Mouse (Mus musculus): Measurements from ENCODE around the gene G530012D18Rik. TPM values are rescaled to one million over a fixed set of nuclear protein-coding genes. Genes with fewer than 3 reads are reported as not detected.
"Not testable (repeated sequence)": the region's sequence is repeated elsewhere in the genome, so short reads cannot be mapped to it uniquely, and the experiment has no call there.

Gene G530012D18Rik
- polyA plus RNA-seq, 1 experiment from 2014 or later, result 0.30 TPM

GRCm38 (mm10) chr1:85579199-85580147 is 4.0 kb downstream of the G530012D18Rik start:
- not testable (repeated sequence) for H3K4me3 ChIP-seq (ENCODE audit: low read depth, low read length); H3K27me3 ChIP-seq (ENCODE audit: control insufficient read depth, insufficient read depth, low read length); H3K4me2 ChIP-seq (replicated peaks; ENCODE audit: low read depth); H3K9ac ChIP-seq (ENCODE audit: low read length); H3K9me3 ChIP-seq (ENCODE audit: control insufficient read depth, low read length); H3K4me1 ChIP-seq (replicated peaks; ENCODE audit: control insufficient read depth, insufficient read depth); H3K27ac ChIP-seq (replicated peaks); DNase-seq (ENCODE audit: low spot score); H3K36me3 ChIP-seq (ENCODE audit: control insufficient read depth, insufficient read depth, low read length)
- WGBS, result 57% methylated on average over 6 of the region's 7 CpGs
- peak; percentile 57 for ATAC-seq (ENCODE audit: low FRiP score, low TSS enrichment)

GRCm38 (mm10) chr1:85580148-85580534 is 4.7 kb downstream of the G530012D18Rik start:
- H3K9ac ChIP-seq (ENCODE audit: low read length); H3K27me3 ChIP-seq (ENCODE audit: control insufficient read depth, insufficient read depth, low read length); DNase-seq (ENCODE audit: low spot score); H3K9me3 ChIP-seq (ENCODE audit: control insufficient read depth, low read length); H3K4me2 ChIP-seq (replicated peaks; ENCODE audit: low read depth); H3K36me3 ChIP-seq (ENCODE audit: control insufficient read depth, insufficient read depth, low read length); H3K27ac ChIP-seq (replicated peaks); H3K4me3 ChIP-seq (ENCODE audit: low read depth, low read length); H3K4me1 ChIP-seq (replicated peaks; ENCODE audit: control insufficient read depth, insufficient read depth): not testable (repeated sequence)
- WGBS, result 81% methylated on average over 2 of the region's 4 CpGs
- ATAC-seq (ENCODE audit: low FRiP score, low TSS enrichment), result peak; percentile 68

- not testable (repeated sequence) for H3K9ac ChIP-seq (ENCODE audit: low read length); DNase-seq (ENCODE audit: low spot score); H3K4me3 ChIP-seq (ENCODE audit: low read depth, low read length); H3K9me3 ChIP-seq (ENCODE audit: control insufficient read depth, low read length); H3K4me1 ChIP-seq (replicated peaks; ENCODE audit: control insufficient read depth, insufficient read depth); H3K27ac ChIP-seq (replicated peaks); H3K4me2 ChIP-seq (replicated peaks; ENCODE audit: low read depth); ATAC-seq (ENCODE audit: low FRiP score, low TSS enrichment); H3K36me3 ChIP-seq (ENCODE audit: control insufficient read depth, insufficient read depth, low read length); H3K27me3 ChIP-seq (ENCODE audit: control insufficient read depth, insufficient read depth, low read length)
- 67% methylated on average over 3 of the region's 3 CpGs for WGBS
These were observed 5.1 kb downstream of the G530012D18Rik start for GRCm38 (mm10) chr1:85580578-85580977.

- not testable (repeated sequence) for H3K9me3 ChIP-seq (ENCODE audit: control insufficient read depth, low read length); H3K36me3 ChIP-seq (ENCODE audit: control insufficient read depth, insufficient read depth, low read length); ATAC-seq (ENCODE audit: low FRiP score, low TSS enrichment); DNase-seq (ENCODE audit: low spot score); H3K9ac ChIP-seq (ENCODE audit: low read length); H3K4me2 ChIP-seq (replicated peaks; ENCODE audit: low read depth); H3K4me1 ChIP-seq (replicated peaks; ENCODE audit: control insufficient read depth, insufficient read depth); H3K27me3 ChIP-seq (ENCODE audit: control insufficient read depth, insufficient read depth, low read length); H3K4me3 ChIP-seq (ENCODE audit: low read depth, low read length); H3K27ac ChIP-seq (replicated peaks)
- peak; percentile 51 for TF ChIP-seq CTCF (IDR thresholded peaks at IDR 0.05; ENCODE audit: low read depth)
- 55% methylated on average over 2 of the region's 5 CpGs for WGBS
These were observed 6.0 kb downstream of the G530012D18Rik start for GRCm38 (mm10) chr1:85581518-85581917.

DNA sequence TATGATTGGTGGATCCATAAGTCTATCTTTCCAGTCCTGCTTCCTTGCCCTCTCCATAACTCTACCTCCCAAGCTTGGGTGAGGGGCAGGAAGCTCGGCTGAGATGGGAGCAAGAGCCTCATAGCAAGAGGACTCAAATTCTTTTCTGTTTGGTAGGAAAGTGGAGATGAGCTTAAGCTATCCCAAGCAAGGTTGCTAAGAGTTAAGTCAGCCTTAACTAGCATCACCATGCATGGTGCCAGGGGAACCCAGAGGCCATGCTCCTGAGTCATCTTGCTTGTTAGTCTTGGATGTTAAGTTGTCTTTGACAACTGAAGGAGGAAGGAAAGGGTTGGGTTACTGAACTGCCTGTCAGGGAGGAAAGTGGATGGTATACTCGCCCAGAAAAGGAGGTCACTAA is 13.2 kb downstream of the G530012D18Rik start:
- not testable (repeated sequence) for H3K4me1 ChIP-seq (replicated peaks; ENCODE audit: control insufficient read depth, insufficient read depth); H3K36me3 ChIP-seq (ENCODE audit: control insufficient read depth, insufficient read depth, low read length); H3K9me3 ChIP-seq (ENCODE audit: control insufficient read depth, low read length); ATAC-seq (ENCODE audit: low FRiP score, low TSS enrichment); H3K27me3 ChIP-seq (ENCODE audit: control insufficient read depth, insufficient read depth, low read length); H3K4me3 ChIP-seq (ENCODE audit: low read depth, low read length); H3K9ac ChIP-seq (ENCODE audit: low read length); H3K27ac ChIP-seq (replicated peaks); DNase-seq (ENCODE audit: low spot score); H3K4me2 ChIP-seq (replicated peaks; ENCODE audit: low read depth)
- WGBS, result 71% methylated on average over 1 of the region's 2 CpGs

DNA sequence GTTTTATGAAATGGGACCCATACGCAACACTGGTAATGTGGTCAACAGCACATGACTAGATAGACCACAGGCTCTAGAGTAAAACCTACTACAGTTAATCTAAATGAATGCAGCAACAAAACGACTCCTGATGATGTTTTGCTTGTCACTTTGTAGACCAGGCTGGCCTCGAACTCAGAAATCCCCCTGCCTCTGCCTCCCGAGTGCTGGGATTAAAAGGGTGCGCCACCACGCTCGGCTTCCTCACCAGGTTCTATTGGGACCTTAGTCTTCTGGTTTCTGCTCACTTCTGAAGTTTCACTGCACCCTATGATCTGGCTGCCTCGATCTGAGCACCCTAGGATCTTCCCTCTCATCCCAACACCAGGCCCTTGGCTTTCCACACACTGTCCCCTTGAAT is 17.1 kb downstream of the G530012D18Rik start:
- not testable (repeated sequence) for H3K4me2 ChIP-seq (replicated peaks; ENCODE audit: low read depth); H3K4me1 ChIP-seq (replicated peaks; ENCODE audit: control insufficient read depth, insufficient read depth); ATAC-seq (ENCODE audit: low FRiP score, low TSS enrichment); DNase-seq (ENCODE audit: low spot score); H3K9me3 ChIP-seq (ENCODE audit: control insufficient read depth, low read length); H3K27ac ChIP-seq (replicated peaks); H3K36me3 ChIP-seq (ENCODE audit: control insufficient read depth, insufficient read depth, low read length); H3K9ac ChIP-seq (ENCODE audit: low read length); H3K27me3 ChIP-seq (ENCODE audit: control insufficient read depth, insufficient read depth, low read length); H3K4me3 ChIP-seq (ENCODE audit: low read depth, low read length)
- WGBS, result 79% methylated on average over 8 of the region's 8 CpGs

GRCm38 (mm10) chr1:85598271-85599012 is 23.0 kb downstream of the G530012D18Rik start, which contains the start of gene Sp110:
Gene Sp110 (minus strand): TSS chr1:85598817.
- H3K4me1 ChIP-seq (replicated peaks; ENCODE audit: control insufficient read depth, insufficient read depth); ATAC-seq (ENCODE audit: low FRiP score, low TSS enrichment); H3K9ac ChIP-seq (ENCODE audit: low read length); H3K27me3 ChIP-seq (ENCODE audit: control insufficient read depth, insufficient read depth, low read length); DNase-seq (ENCODE audit: low spot score); H3K4me3 ChIP-seq (ENCODE audit: low read depth, low read length); H3K36me3 ChIP-seq (ENCODE audit: control insufficient read depth, insufficient read depth, low read length); H3K4me2 ChIP-seq (replicated peaks; ENCODE audit: low read depth); H3K9me3 ChIP-seq (ENCODE audit: control insufficient read depth, low read length); H3K27ac ChIP-seq (replicated peaks): not testable (repeated sequence)
- 70% methylated on average over 16 of the region's 17 CpGs for WGBS

- WGBS, result no CpG with 5 or more reads among the region's 5 CpGs
- not testable (repeated sequence) for ATAC-seq (ENCODE audit: low FRiP score, low TSS enrichment); H3K9ac ChIP-seq (ENCODE audit: low read length)
These were observed 24.6 kb downstream of the G530012D18Rik start, which contains the start of gene Sp140 for GRCm38 (mm10) chr1:85600078-85600477. Gene Sp140 (plus strand): TSS chr1:85600378.

More at GRCm38 (mm10) chr1:85600078-85600477, 24.6 kb downstream of the G530012D18Rik start, which contains the start of gene Sp140:
- not testable (repeated sequence) for H3K36me3 ChIP-seq (ENCODE audit: control insufficient read depth, insufficient read depth, low read length); H3K4me2 ChIP-seq (replicated peaks; ENCODE audit: low read depth); H3K4me1 ChIP-seq (replicated peaks; ENCODE audit: control insufficient read depth, insufficient read depth); H3K27me3 ChIP-seq (ENCODE audit: control insufficient read depth, insufficient read depth, low read length); H3K9me3 ChIP-seq (ENCODE audit: control insufficient read depth, low read length); DNase-seq (ENCODE audit: low spot score); H3K27ac ChIP-seq (replicated peaks); H3K4me3 ChIP-seq (ENCODE audit: low read depth, low read length)

Data from stomach, postnatal 0 days (tissue).